Mouse (Mus musculus) erythroid progenitor cell, adult 5-6 weeks (primary cell): ENCODE data around the gene Olfml2a. TPM values are rescaled to one million over a fixed set of nuclear protein-coding genes. Genes with fewer than 3 reads are reported as not detected.

ENCODE experiments used
- ATAC-seq: replicated peaks from 2 replicates; pipeline ENCODE4 v1.8.0; 2016; ENCODE audit warnings: moderate number of reproducible peaks, mild to moderate bottlenecking, moderate TSS enrichment, inconsistent platforms; ENCODE audit not compliant: poor library complexity, low FRiP score, severe bottlenecking
- total RNA-seq, 2 experiments: library from RNA; stranded (forward) in 1 of 2; stranded (reverse) in 1 of 2; fragments of 150-400 nt in 1 of 2; fragments of 186-747, 209-891 nt in 1 of 2; gene quantifications; 2 replicates each; pipeline versions ENCODE4 v1.2.3 to v1.2.4; 2015 to 2017; ENCODE audit warnings: low replicate concordance in 2 of 2

The Olfml2a gene
- total RNA-seq, 2 experiments from 2014 or later = not detected

GRCm38 (mm10) chr2:38936721-38937378, 5.1 kb downstream of the Olfml2a start:
- no peak for ATAC-seq

GRCm38 (mm10) chr2:38937396-38937795, 5.6 kb downstream of the Olfml2a start:
- ATAC-seq = peak; percentile 32; the same call in 1 of the 2 replicates

- ATAC-seq = peak; percentile 53; the same call in 1 of the 2 replicates
Measured at GRCm38 (mm10) chr2:38938007-38938406, 6.2 kb downstream of the Olfml2a start.

- no peak for ATAC-seq
Measured at GRCm38 (mm10) chr2:38939047-38939446, 7.3 kb downstream of the Olfml2a start.

- no peak for ATAC-seq
Measured at GRCm38 (mm10) chr2:38941426-38941825, 9.6 kb downstream of the Olfml2a start.

GRCm38 (mm10) chr2:38941898-38942297, 10.1 kb downstream of the Olfml2a start:
- ATAC-seq = no peak

GRCm38 (mm10) chr2:38943161-38943560, 11.4 kb downstream of the Olfml2a start:
- no peak for ATAC-seq

GRCm38 (mm10) chr2:38943977-38944376, 12.2 kb downstream of the Olfml2a start:
- ATAC-seq = no peak

- ATAC-seq = no peak
Measured at GRCm38 (mm10) chr2:38944460-38945161, 12.8 kb downstream of the Olfml2a start.

- no peak for ATAC-seq
Measured at GRCm38 (mm10) chr2:38947566-38947965, 15.8 kb downstream of the Olfml2a start.

GRCm38 (mm10) chr2:38950281-38950719, 18.5 kb downstream of the Olfml2a start:
- peak; percentile 89 for ATAC-seq

GRCm38 (mm10) chr2:38953152-38953883, 21.5 kb downstream of the Olfml2a start:
- ATAC-seq = no peak

- no peak for ATAC-seq
Measured at GRCm38 (mm10) chr2:38956062-38956461, 24.3 kb downstream of the Olfml2a start.

- no peak for ATAC-seq
Measured at GRCm38 (mm10) chr2:38957671-38958223, 26.0 kb downstream of the Olfml2a start.

- no peak for ATAC-seq
Measured at GRCm38 (mm10) chr2:38964198-38964597, 32.4 kb downstream of the Olfml2a start.

- ATAC-seq = no peak
Measured at GRCm38 (mm10) chr2:38969650-38970049, 37.9 kb downstream of the Olfml2a start.

- ATAC-seq = peak; percentile 95
Measured at GRCm38 (mm10) chr2:38970057-38970456, 38.3 kb downstream of the Olfml2a start.

- no peak for ATAC-seq
Measured at GRCm38 (mm10) chr2:38973223-38973622, 41.4 kb downstream of the Olfml2a start.

- no peak for ATAC-seq
Measured at GRCm38 (mm10) chr2:38973701-38974100, 41.9 kb downstream of the Olfml2a start.

GRCm38 (mm10) chr2:38974171-38974570, 42.4 kb downstream of the Olfml2a start:
- ATAC-seq = no peak
